Mouse (Mus musculus): ENCODE results near the gene Klhdc1. TPM values are rescaled to one million over a fixed set of nuclear protein-coding genes. Genes with fewer than 3 reads are reported as not detected.
A peak's percentile ranks its signal among the peaks of the same experiment; 100 is the strongest.

Klhdc1 gene
- total and polyA plus RNA-seq, 3 experiments, result 6.4 to 8.2 (median 7.2) TPM

DNA sequence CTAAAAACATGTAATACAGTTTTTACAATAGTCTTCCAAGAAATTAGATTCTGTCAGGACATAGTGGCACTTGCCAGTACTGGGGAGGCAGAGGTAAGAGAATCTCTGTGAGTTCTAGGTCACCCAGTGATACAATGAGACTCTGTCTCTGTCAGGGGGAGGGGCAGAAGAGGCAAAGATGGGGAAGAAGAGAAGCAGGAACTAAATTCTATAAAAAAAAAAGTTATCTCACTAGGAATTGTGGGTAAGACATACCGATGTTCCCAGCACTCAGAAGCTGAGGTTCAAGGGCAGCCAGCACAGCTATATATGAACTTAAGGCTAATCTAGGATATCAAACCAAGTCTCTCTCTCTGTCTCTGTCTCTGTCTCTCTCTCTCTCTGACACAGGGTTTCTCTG is 91.2 kb downstream of the Klhdc1 start:
- dilution Hi-C loops (cut with MboI; ENCODE audit: extremely low pct_ligation_motif_present, extremely low pct_unique_long_range_greater_than_20kb, low sequenced_read_pairs), result no loop called here
- no peak overlapping the region for H3K27ac ChIP-seq (ENCODE audit: insufficient read depth, low read depth)

DNA sequence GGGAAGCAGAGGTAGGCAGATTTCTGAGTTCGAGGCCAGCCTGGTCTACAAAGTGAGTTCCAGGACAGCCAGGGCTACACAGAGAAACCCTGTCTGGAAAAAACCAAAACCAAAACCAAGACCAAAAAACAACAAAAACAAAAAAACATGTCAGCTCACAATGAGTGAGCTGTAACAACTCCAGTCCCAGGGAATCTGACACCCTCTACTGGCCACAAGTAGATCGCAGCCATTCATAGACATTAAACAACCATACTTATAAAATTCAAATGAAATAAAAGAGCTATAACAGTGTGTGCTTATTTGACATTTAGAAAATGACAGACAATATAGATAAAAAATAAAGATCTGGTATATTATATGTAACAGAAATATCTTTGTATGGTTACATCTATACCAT is 92.6 kb downstream of the Klhdc1 start:
- H3K27ac ChIP-seq (ENCODE audit: insufficient read depth, low read depth), result no peak overlapping the region
- H3K4me2 ChIP-seq (ENCODE audit: insufficient read depth, low read depth, poor library complexity, severe bottlenecking), result no peak overlapping the region
- no peaks in the 10 kb centered on the region for H3K9me3 ChIP-seq (replicated peaks; ENCODE audit: low read length)
- peaks cover 30% of the 10 kb centered on the region for H3K79me2 ChIP-seq (replicated peaks; ENCODE audit: control insufficient read depth, extremely low read depth, insufficient read depth, poor library complexity, severe bottlenecking)
- dilution Hi-C loops (cut with MboI; ENCODE audit: extremely low pct_ligation_motif_present, extremely low pct_unique_long_range_greater_than_20kb, low sequenced_read_pairs) (no loop called here), in situ Hi-C loops (cut with MboI; ENCODE audit: low pct_ligation_motif_present, low pct_unique_long_range_greater_than_20kb, low sequenced_read_pairs) (no loop called here)
- no peaks in the 10 kb centered on the region for H3K27me3 ChIP-seq (replicated peaks)
- no peak overlapping the region for H3K9ac ChIP-seq (ENCODE audit: insufficient read depth, low read depth)
- no peak overlapping the region for H3K4me3 ChIP-seq (replicated peaks in 1 of 3; ENCODE audit: low read depth in 2 of 3, low read length in 2 of 3, poor library complexity in 1 of 3)
- peaks cover 43 to 90% of the 10 kb centered on the region in 2 experiments for H3K36me3 ChIP-seq (replicated peaks in 1 of 2; ENCODE audit: control insufficient read depth in 1 of 2, insufficient read depth in 1 of 2, low read length in 1 of 2)
- H3K4me1 ChIP-seq (ENCODE audit: control insufficient read depth in 1 of 2, insufficient read depth in 2 of 2), result no peaks in the 10 kb centered on the region
- no peak for TF ChIP-seq HCFC1 (IDR thresholded peaks at IDR 0.05; ENCODE audit: low read depth, low read length)
- no peak for TF ChIP-seq MAFK (IDR thresholded peaks at IDR 0.05; ENCODE audit: insufficient replicate concordance, low read length)
- TF ChIP-seq MYC (IDR thresholded peaks at IDR 0.05; ENCODE audit: low read depth, low read length), result no peak
- TF ChIP-seq RAD21 (IDR thresholded peaks at IDR 0.05; ENCODE audit: low read depth, low read length), result peak; percentile 54
- TF ChIP-seq ETS1 (conservative IDR thresholded peaks at IDR 0.05; ENCODE audit: low read depth, low read length), result no peak
- TF ChIP-seq ELF1 (IDR thresholded peaks at IDR 0.05; ENCODE audit: low read depth, low read length), result no peak
- no peak for TF ChIP-seq CHD2 (IDR thresholded peaks at IDR 0.05; ENCODE audit: low read length)
- no peak for TF ChIP-seq SIN3A (IDR thresholded peaks at IDR 0.05; ENCODE audit: low read length)
- no peak for TF ChIP-seq IRF4 (IDR thresholded peaks at IDR 0.05; ENCODE audit: low read depth, low read length)
- TF ChIP-seq PAX5 (IDR thresholded peaks at IDR 0.05; ENCODE audit: low read length), result no peak
- no peak for TF ChIP-seq EP300 (IDR thresholded peaks at IDR 0.05; ENCODE audit: low read length)
- TF ChIP-seq MEF2A (IDR thresholded peaks at IDR 0.05; ENCODE audit: borderline replicate concordance, low read depth, low read length), result no peak
- no peak for TF ChIP-seq ZMIZ1 (IDR thresholded peaks at IDR 0.05; ENCODE audit: low read depth, low read length)
- no peak for TF ChIP-seq NELFE (IDR thresholded peaks at IDR 0.05; ENCODE audit: low read depth, low read length)
- peak; percentile 50 for TF ChIP-seq SMC3 (IDR thresholded peaks at IDR 0.05; ENCODE audit: low read depth, low read length)
- TF ChIP-seq TCF12 (IDR thresholded peaks at IDR 0.05; ENCODE audit: low read depth, low read length), result no peak
- peak in 1 of 2 experiments; percentile 71; a peak in 2 of 4 replicates for TF ChIP-seq CTCF (conservative IDR thresholded peaks at IDR 0.05 in 1 of 2, IDR thresholded peaks at IDR 0.05 in 1 of 2; ENCODE audit: low read depth in 2 of 2, low read length in 2 of 2)
- TF ChIP-seq NRF1 (IDR thresholded peaks at IDR 0.05; ENCODE audit: low read depth, low read length), result no peak
- no peak for TF ChIP-seq ZC3H11A (IDR thresholded peaks at IDR 0.05; ENCODE audit: low read depth, low read length)
- peak; percentile 46 for DNase-seq (ENCODE audit: extremely low read depth)

More for the DNA sequence above, 91.2 kb downstream of the Klhdc1 start:
- peaks cover 26% of the 10 kb centered on the region for H3K79me2 ChIP-seq (replicated peaks; ENCODE audit: control insufficient read depth, extremely low read depth, insufficient read depth, poor library complexity, severe bottlenecking)
- DNase-seq (ENCODE audit: extremely low read depth), result no peak
- in situ Hi-C loops (cut with MboI; ENCODE audit: low pct_ligation_motif_present, low pct_unique_long_range_greater_than_20kb, low sequenced_read_pairs), result no loop called here
- no peaks in the 10 kb centered on the region for H3K27me3 ChIP-seq (replicated peaks)
- TF ChIP-seq JUN (IDR thresholded peaks at IDR 0.05; ENCODE audit: insufficient read depth, low read depth, low read length) (no peak), USF2 (conservative IDR thresholded peaks at IDR 0.05; ENCODE audit: low read depth, low read length) (no peak), ZKSCAN1 (IDR thresholded peaks at IDR 0.05; ENCODE audit: borderline replicate concordance, low read depth, low read length) (no peak), EP300 (IDR thresholded peaks at IDR 0.05; ENCODE audit: low read length) (no peak), KAT2A (IDR thresholded peaks at IDR 0.05; ENCODE audit: insufficient replicate concordance, low read length) (no peak), ELF1 (IDR thresholded peaks at IDR 0.05; ENCODE audit: low read depth, low read length) (no peak), USF1 (IDR thresholded peaks at IDR 0.05; ENCODE audit: low read depth, low read length) (no peak), ZC3H11A (IDR thresholded peaks at IDR 0.05; ENCODE audit: low read depth, low read length) (no peak), POLR2AphosphoS2 (IDR thresholded peaks at IDR 0.05; ENCODE audit: low read depth, low read length) (no peak), MAX (IDR thresholded peaks at IDR 0.05; ENCODE audit: low read length) (no peak), CTCF (conservative IDR thresholded peaks at IDR 0.05 in 1 of 2, IDR thresholded peaks at IDR 0.05 in 1 of 2; ENCODE audit: low read depth in 2 of 2, low read length in 2 of 2) (no peak), SIN3A (IDR thresholded peaks at IDR 0.05; ENCODE audit: low read length) (no peak), ZMIZ1 (IDR thresholded peaks at IDR 0.05; ENCODE audit: low read depth, low read length) (no peak), GABPA (IDR thresholded peaks at IDR 0.05; ENCODE audit: insufficient replicate concordance, low read depth, low read length) (no peak), POLR2A (IDR thresholded peaks at IDR 0.05; ENCODE audit: low read depth, low read length) (no peak), NRF1 (IDR thresholded peaks at IDR 0.05; ENCODE audit: low read depth, low read length) (no peak), MYC (IDR thresholded peaks at IDR 0.05; ENCODE audit: low read depth, low read length) (no peak), ZNF384 (IDR thresholded peaks at IDR 0.05; ENCODE audit: low read depth, low read length) (no peak)
- no peak overlapping the region for H3K4me2 ChIP-seq (ENCODE audit: insufficient read depth, low read depth, poor library complexity, severe bottlenecking)
- H3K9me3 ChIP-seq (replicated peaks; ENCODE audit: low read length), result no peaks in the 10 kb centered on the region
- H3K4me1 ChIP-seq (ENCODE audit: control insufficient read depth in 1 of 2, insufficient read depth in 2 of 2), result no peaks in the 10 kb centered on the region
- H3K36me3 ChIP-seq (replicated peaks in 1 of 2; ENCODE audit: control insufficient read depth in 1 of 2, insufficient read depth in 1 of 2, low read length in 1 of 2), result peaks cover 43 to 89% of the 10 kb centered on the region in 2 experiments
- no peak overlapping the region for H3K9ac ChIP-seq (ENCODE audit: insufficient read depth, low read depth)
- no peak overlapping the region for H3K4me3 ChIP-seq (replicated peaks in 1 of 3; ENCODE audit: low read depth in 2 of 3, low read length in 2 of 3, poor library complexity in 1 of 3)
